Mouse (Mus musculus) lung, postnatal 10 days (tissue): ENCODE measurements around the gene Hoxd8.

Experiments
- DNase-seq: peaks from one replicate; pipeline ENCODE4 v3.0.0; 2021

The Hoxd8 gene

GRCm38 (mm10) chr2:74736688-74737577, 32.5 kb downstream of the Hoxd8 start:
- no peak for DNase-seq

- no peak for DNase-seq
Measured at GRCm38 (mm10) chr2:74737578-74738070, 33.2 kb downstream of the Hoxd8 start.

GRCm38 (mm10) chr2:74738623-74739475, 34.4 kb downstream of the Hoxd8 start:
- no peak for DNase-seq

GRCm38 (mm10) chr2:74739476-74739800, 35.0 kb downstream of the Hoxd8 start:
- DNase-seq = no peak

- DNase-seq = no peak
Measured at GRCm38 (mm10) chr2:74739869-74740268, 35.5 kb downstream of the Hoxd8 start.

- DNase-seq = no peak
Measured at GRCm38 (mm10) chr2:74740311-74741091, 36.1 kb downstream of the Hoxd8 start.

- no peak for DNase-seq
Measured at GRCm38 (mm10) chr2:74741252-74741978, 37.0 kb downstream of the Hoxd8 start.

- DNase-seq = no peak
Measured at GRCm38 (mm10) chr2:74741979-74742277, 37.5 kb downstream of the Hoxd8 start.

GRCm38 (mm10) chr2:74745540-74746297, 41.3 kb downstream of the Hoxd8 start:
- DNase-seq = no peak

- no peak for DNase-seq
Measured at GRCm38 (mm10) chr2:74746298-74746921, 42.0 kb downstream of the Hoxd8 start.

- DNase-seq = no peak
Measured at GRCm38 (mm10) chr2:74747006-74747405, 42.6 kb downstream of the Hoxd8 start.

GRCm38 (mm10) chr2:74747661-74748141, 43.3 kb downstream of the Hoxd8 start:
- DNase-seq = no peak

- no peak for DNase-seq
Measured at GRCm38 (mm10) chr2:74748436-74748995, 44.1 kb downstream of the Hoxd8 start.

- DNase-seq = peak; percentile 13
Measured at GRCm38 (mm10) chr2:74749337-74750121, 45.1 kb downstream of the Hoxd8 start.

GRCm38 (mm10) chr2:74750731-74751250, 46.4 kb downstream of the Hoxd8 start:
- DNase-seq = no peak

- DNase-seq = no peak
Measured at GRCm38 (mm10) chr2:74751861-74752260, 47.4 kb downstream of the Hoxd8 start.

GRCm38 (mm10) chr2:74752431-74753174, 48.2 kb downstream of the Hoxd8 start:
- DNase-seq = no peak

GRCm38 (mm10) chr2:74753175-74753523, 48.7 kb downstream of the Hoxd8 start:
- no peak for DNase-seq

GRCm38 (mm10) chr2:74753711-74754110, 49.3 kb downstream of the Hoxd8 start:
- DNase-seq = no peak
